Mouse (Mus musculus) olfactory bulb, adult 2 months (tissue): Measurements from ENCODE around the gene Vps16.

Experiments used
- CTCF ChIP-seq: fragments of 200-500 bp; IDR thresholded peaks from 2 replicates; pipeline ENCODE4 v1.5.1; 2012; ENCODE audit warnings: low read depth, mild to moderate bottlenecking, low read length, moderate library complexity; ENCODE audit not compliant: insufficient read depth
- POLR2A ChIP-seq: fragments of 200-500 bp; IDR thresholded peaks from 2 replicates; pipeline ENCODE4 v1.6.1; 2012; ENCODE audit warnings: mild to moderate bottlenecking, low read depth, low read length, moderate library complexity; ENCODE audit not compliant: insufficient read depth

DNA sequence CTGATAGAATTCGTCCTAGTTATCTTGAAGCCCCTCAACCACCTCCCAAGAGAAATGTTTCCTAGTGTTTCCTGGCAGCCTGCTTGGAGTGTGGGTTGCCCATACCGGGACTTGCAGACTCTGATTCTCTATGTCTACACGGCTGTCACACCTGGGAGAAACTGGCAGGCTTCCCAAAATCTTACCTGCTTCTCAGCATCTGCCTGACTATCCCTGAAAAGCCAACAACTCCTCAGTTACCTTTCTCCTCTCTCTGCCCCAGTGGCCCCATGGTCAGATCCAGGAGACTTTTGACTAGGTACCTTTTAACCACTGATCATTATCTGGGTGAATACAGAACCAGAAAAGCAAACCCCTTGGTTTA, 27.6 kb downstream of the Vps16 start:
- TF ChIP-seq POLR2A (no peak), CTCF (no peak)
